Mouse (Mus musculus): Measurements from ENCODE around the gene Zfp667.

DNA sequence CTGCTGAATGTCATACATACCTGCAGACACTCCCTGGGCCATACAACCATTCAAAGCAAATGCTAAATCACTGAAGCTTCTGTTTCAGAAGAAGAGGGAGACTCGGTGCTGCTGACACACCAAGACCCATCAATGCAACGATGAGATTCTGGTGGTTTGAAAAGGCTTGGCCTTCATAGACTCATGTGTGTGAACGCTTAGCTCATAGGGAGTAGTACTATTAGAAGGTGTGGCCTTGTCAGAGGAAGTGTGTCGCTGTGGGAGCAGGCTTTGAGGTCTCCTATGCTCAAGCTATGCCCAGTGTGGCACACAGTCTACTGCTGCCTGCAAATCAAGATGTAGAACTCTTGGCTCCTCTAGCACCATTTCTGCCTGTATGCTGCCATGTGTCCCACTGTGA lies 29.0 kb upstream of the Zfp667 start:
- TF ChIP-seq CTCF (IDR thresholded peaks at IDR 0.05; ENCODE audit: borderline replicate concordance, insufficient read depth, low read depth, low read length) (no peak), POLR2A (IDR thresholded peaks at IDR 0.05; ENCODE audit: borderline replicate concordance, insufficient read depth, low read length) (no peak)

All from cerebellum, adult 2 months (tissue).